Mouse (Mus musculus) spleen, embryonic (tissue): Measurements from ENCODE around the gene Platr25.
"Not testable (repeated sequence)": the region's sequence is repeated elsewhere in the genome, so short reads cannot be mapped to it uniquely, and the experiment has no call there.

Experiments
- CTCF ChIA-PET: fragments of 350-600 bp; sonication (Branson Sonifier 250); formaldehyde crosslinking; loops from one replicate; lab custom pipeline; 2022; lab: Charles Lee

Gene Platr25

DNA sequence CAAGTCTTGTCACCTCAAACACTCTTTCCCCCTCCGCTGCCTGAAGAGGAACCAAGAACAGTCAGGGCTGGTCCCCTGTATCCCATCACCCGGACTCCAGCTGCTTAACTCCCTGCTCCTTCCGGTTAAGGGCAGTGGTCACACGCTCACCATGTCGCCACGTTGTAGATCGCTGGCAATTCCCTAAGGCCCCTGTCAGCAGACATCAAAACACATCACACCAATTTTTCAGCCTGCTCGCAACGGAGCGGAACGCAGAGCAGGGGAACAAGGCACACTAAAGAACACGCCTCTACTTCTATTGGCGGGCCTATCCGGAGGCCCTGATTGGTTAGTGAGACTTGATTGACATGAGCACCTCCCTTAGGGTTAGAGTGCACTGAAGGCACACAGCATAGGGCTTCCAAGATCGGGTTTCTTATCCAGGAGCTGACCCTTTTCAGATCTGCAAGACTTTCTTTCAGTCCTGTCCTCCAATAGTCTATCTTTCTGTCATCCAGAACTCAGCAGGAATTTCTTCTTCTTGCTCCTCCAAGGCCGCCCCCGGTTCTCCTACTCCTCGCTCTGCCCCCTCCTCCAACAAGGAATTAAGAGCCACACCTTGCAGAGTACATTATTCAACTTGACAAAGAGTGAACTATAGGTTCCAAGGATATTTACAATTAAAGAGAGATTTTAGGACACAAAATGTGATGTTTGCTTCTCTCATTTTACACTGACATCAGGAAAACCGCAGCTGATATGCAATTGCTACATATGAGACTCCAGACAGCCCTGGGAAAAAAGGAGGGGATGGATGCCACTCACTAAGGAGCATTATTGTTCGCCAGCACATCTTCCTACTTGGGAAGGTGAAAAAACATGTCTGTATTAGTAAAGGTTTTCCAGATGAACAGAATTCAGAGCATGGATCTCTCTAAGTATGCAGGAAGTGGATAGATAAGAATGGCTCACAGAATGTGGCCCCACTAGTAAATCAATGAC is at the start of gene Platr25:
Gene Platr25, minus strand, starts transcription at position 278 of the 984 bp plus-strand sequence.
- CTCF ChIA-PET, result not testable (repeated sequence)

DNA sequence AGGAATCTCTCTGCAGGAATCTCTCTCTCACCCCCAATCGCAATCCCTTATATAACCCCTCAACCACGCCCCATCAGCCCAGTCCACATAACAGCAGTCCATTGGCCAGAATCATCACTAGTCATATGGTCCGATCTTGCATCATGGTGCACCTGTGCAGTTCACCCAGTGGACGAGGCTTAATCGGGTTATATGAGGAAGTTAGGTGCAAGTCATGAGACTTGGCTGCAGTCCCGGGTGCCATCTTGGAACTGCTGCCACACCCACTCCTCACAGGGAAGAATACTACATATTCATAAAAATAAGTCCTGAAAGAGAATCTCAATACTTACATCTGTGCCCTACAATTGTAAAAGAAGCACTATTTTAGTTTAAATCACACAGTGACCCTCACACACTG is 47.5 kb upstream of the Platr25 start:
- CTCF ChIA-PET, result not testable (repeated sequence)

DNA sequence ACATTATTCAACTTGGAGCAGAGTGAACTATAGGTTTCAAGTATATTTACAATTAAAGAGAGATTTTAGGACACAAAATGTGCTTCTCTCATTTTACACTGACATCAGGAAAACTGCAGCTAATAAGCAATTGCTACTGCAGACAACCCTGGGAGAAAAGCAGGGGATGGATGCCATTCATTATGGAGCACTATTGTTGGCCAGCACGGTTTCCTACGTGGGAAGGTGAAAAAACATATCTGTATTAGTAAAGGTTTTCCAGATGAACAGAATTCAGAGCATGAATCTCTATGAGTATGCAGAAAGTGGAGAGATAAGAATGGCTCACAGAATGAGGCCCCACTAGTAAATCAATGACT is 25.6 kb upstream of the Platr25 start:
- CTCF ChIA-PET, result not testable (repeated sequence)

DNA sequence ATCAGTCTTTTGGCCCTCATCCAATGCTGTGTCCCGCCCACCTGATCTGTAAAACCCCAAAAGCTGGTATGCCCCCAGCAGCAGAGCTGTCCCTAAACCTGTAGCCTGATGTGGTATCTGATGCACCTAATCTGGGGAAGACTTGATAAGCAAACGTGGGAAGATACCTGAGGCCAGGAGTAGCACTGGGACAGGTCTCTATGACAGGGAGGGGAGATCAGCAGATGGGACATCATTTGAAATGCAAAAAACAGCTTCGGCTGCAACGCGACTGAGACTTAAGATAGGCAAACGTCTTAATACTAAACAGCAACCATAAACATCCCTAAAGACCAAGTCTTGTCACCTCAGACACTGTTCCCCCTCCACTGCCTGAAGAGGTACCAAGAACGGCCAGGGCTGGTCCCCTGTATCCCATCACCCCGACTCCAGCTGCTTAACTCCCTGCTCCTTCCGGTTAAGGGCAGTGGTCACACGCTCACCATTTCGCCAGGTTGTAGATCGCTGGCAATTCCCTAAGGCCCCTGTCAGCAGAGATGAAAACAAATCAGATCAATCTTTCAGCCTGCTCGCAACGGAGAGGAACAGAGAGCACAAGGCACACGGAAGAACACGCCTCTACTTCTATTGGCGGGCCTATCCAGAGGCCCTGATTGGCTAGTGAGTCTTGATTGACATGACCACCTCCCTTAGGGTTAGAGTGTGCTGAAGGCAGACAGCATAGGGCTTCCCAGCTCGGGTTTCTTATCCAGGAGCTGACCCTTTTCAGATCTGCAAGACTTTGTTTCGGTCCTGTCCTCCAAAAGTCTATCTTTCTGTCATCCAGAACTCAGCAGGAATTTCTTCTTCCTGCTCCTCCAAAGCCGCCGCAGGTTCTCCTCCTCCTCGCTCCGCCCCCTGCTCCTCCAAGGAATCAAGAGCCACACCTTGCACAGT is 25.0 kb upstream of the Platr25 start, which contains the start of gene Gm5141:
Gene Gm5141, minus strand, starts transcription at position 610 of the 936 bp plus-strand sequence.
- CTCF ChIA-PET, result not testable (repeated sequence)

DNA sequence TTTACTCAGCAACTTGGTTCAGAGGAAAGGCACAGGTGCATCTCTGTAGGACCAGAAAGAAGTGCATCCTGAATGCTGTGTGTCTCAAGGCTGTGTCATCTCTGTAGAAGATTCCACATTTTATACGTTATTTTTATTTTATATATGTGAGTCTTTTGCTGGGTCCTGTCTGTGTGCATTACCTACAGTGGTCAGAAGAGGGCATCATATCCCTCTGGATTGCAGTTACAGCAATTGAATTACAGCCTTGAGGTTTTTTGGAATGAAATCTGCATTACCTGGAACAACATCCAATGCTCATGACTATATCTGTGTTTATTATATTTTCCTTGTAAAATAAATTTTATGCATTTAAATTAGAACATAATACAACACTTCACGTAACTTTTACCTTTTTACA is 3.3 kb upstream of the Platr25 start:
- CTCF ChIA-PET, result interaction anchor here (0.7 kb wide), 1 partner anchor 44 kb away, joined by 3 read pairs; no protein-coding TSS in a partner anchor

DNA sequence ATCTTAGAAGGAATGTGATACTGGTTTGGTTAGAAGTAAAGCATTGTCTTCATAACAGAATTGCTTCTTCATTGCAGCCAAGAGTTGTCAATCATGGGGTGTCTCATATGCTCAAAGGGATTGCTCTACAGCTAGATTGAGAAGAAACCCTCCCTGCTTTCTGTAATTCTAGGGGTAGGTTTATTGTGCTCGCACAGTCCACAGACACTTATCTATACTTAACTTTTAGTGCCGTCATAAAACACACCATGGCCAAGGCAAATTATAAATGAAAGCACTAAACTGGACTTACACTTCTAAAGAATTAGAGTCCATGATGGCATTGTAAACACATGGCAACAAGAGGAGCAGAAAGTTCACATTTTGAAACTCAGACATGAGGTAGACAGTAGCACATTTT is 27.2 kb downstream of the Platr25 start:
- CTCF ChIA-PET, result no interaction called here

DNA sequence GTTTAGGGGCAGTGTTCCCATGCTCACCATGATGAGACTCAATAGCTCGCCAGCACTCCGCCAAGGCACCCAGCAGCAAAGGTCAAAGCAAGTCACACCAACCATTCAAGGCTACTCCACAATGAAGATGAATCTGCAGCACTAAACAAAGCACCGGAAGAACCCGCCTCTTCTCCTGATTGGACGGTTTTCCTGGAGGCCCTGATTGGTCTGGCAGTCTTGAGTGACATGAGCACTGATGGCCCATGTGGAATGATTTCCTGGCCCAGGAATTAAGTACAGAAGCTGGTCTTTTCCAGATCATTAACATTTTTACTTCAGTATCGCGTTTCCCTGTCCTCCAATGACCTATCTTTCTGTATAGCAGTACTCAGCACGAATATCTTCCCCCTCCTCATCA is 47.9 kb downstream of the Platr25 start:
- CTCF ChIA-PET, result not testable (repeated sequence)

DNA sequence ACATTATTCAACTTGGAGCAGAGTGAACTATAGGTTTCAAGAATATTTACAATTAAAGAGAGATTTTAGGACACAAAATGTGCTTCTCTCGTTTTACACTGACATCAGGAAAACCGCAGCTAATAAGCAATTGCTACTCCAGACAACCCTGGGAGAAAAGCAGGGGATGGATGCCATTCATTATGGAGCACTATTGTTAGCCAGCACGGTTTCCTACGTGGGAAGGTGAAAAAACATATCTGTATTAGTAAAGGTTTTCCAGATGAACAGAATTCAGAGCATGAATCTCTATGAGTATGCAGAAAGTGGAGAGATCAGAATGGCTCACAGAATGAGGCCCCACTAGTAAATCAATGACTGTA is 75.2 kb downstream of the Platr25 start:
- CTCF ChIA-PET, result not testable (repeated sequence)

DNA sequence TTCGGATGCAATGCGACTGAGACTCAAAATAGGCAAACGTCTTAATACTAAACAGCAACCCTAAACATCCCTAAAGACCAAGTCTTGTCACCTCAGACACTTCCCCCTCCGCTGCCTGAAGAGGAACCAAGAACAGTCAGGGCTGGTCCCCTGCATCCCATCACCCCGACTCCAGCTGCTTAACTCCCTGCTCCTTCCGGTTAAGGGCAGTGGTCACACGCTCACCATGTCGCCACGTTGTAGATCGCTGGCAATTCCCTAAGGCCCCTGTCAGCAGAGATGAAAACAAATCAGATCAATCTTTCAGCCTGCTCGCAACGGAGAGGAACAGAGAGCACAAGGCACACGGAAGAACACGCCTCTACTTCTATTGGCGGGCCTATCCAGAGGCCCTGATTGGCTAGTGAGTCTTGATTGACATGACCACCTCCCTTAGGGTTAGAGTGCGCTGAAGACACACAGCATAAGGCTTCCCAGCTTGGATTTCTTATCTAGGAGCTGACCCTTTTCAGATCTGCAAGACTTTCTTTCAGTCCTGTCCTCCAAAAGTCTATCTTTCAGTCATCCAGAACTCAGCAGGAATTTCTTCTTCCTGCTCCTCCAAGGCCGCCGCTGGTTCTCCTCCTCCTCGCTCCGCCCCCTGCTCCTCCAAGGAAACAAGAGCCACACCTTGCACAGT is 75.8 kb downstream of the Platr25 start:
- CTCF ChIA-PET, result not testable (repeated sequence)

DNA sequence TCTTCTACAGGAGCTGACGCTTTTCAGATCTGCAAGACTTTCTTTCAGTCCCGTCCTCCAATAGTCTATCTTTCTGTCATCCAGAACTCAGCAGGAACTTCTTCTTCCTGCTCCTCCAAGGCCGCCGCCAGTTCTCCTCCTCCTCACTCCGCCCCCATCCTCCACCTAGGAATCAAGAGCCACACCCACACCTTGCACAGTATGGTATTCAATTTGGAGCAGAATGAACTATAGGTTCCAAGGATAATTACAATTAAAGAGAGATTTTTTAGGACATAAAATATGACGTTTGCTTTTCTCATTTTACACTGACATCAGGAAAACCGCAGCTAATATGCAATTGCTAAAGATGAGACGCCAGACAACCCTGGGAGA is 107.2 kb downstream of the Platr25 start:
- CTCF ChIA-PET, result interaction anchor here (0.7 kb wide), 1 partner anchor 78 kb away, joined by 4 read pairs; no protein-coding TSS in a partner anchor

DNA sequence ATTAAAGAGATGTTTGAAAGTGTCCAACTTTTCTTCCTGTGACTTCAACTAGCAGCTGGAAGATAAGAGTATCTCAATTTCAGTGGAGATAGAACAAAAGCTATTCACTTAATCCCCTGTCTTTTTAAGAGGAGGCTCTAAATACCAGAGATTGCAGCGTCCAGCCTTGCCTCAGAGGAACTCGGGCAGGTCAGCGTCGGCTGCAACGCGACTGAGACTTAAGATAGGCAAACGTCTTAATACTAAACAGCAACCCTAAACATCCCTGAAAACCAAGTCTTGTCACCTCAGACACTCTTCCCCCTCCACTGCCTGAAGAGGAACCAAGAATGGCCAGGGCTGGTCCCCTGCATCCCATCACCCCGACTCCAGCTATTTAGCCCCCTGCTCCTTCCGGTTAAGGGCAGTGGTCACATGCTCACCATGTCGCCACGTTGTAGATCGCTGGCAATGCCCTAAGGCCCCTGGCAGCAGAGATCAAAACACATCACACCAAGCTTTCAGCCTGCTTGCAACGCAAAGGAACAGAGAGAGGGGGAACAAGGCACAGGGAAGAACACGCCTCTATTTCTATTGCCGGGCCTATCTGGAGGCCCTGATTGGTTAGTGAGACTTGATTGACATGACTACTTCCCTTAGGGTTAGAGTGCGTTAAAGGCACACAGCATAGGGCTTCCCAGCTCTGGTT is 107.7 kb downstream of the Platr25 start:
- CTCF ChIA-PET, result interaction anchor here (0.7 kb wide), 1 partner anchor 77 kb away, joined by 4 read pairs; no protein-coding TSS in a partner anchor

DNA sequence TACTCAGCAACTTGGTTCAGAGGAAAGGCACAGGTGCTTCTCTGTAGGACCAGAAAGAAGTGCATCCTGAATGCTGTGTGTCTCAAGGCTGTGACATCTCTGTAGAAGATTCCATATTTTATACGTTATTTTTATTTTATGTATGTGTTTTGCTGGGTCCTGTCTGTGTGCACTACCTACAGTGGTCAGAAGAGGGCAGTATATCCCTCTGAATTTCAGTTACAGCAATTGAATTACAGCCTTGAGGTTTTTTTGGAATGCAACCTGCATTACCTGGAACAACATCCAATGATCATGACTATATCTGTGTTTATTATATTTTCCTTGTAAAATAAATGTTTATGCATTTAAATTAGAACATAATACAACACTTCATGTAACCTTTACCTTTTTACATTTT is 133.4 kb downstream of the Platr25 start:
- CTCF ChIA-PET, result not testable (repeated sequence)

DNA sequence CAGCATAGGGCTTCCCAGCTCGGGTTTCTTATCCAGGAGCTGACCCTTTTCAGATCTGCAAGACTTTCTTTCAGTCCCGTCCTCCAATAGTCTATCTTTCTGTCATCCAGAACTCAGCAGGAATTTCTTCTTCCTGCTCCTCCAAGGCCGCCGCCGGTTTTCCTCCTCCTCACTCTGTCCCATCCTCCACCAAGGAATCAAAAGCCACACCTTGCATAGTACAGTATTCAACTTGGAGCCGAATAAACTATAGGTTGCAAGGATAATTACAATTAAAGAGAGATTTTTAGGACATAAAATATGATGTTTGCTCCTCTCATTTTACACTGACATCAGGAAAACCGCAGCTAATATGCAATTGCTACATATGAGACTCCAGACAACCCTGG is 136.2 kb downstream of the Platr25 start:
- CTCF ChIA-PET, result not testable (repeated sequence)

DNA sequence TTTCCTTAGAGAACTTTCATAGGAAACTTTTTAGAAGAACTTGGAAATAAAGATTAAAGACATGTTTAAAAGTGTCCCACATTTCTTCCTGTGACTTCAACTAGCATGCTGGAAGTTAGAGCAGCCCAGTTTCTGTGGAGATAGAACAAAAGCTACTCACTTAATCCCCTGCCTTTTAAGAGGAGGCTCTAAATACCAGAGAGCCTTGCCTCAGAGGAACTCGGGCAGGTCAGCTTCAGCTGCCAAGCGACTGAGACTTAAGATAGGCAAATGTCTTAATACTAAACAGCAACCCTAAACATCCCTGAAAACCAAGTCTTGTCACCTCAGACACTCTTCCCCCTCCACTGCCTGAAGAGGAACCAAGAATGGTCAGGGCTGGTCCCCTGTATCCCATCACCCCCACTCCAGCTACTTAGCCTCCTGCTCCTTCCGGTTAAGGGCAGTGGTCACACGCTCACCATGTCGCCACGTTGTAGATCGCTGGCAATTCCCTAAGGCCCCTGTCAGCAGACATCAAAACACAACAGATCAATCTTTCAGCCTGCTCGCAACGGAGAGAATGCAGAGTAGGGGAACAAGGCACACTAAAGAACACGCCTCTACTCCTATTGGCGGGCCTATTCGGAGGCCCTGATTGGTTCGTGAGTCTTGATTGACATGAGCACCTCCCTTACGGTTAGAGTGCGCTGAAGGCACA is 136.8 kb downstream of the Platr25 start, which contains the start of gene 6720489N17Rik:
Gene 6720489N17Rik, minus strand, starts transcription at position 606 of the 700 bp plus-strand sequence.
- CTCF ChIA-PET, result not testable (repeated sequence)
